Mouse (Mus musculus) hindbrain, embryonic 13.5 days (tissue): ENCODE data around the gene Gm773. TPM values are rescaled to one million over a fixed set of nuclear protein-coding genes. Genes with fewer than 3 reads are reported as not detected.
A peak's percentile ranks its signal among the peaks of the same experiment; 100 is the strongest.
"Not testable (repeated sequence)": the region's sequence is repeated elsewhere in the genome, so short reads cannot be mapped to it uniquely, and the experiment has no call there.

Source experiments
- ATAC-seq: fragments of 200-750 bp; cut with Nextera tagmentation; 2 replicates; pipeline ENCODE4 v1.8.0; 2017; ENCODE audit warnings: moderate TSS enrichment; ENCODE audit not compliant: low FRiP score
- H3K27ac ChIP-seq: fragments of 300-500 bp; sonication (generic); 2 replicates; pipeline ENCODE4 v1.5.1; 2015; ENCODE audit warnings: inconsistent platforms, mild to moderate bottlenecking, moderate library complexity
- H3K27me3 ChIP-seq: fragments of 300-500 bp; sonication (generic); 2 replicates; pipeline ENCODE4 v1.6.1; 2015; ENCODE audit warnings: mild to moderate bottlenecking, inconsistent platforms
- H3K36me3 ChIP-seq: fragments of 300-500 bp; sonication (generic); 2 replicates; pipeline ENCODE4 v1.6.1; 2015; ENCODE audit warnings: mild to moderate bottlenecking, inconsistent platforms
- H3K4me1 ChIP-seq: fragments of 300-500 bp; sonication (generic); replicated peaks from 2 replicates; pipeline ENCODE4 v1.6.1; 2015; ENCODE audit warnings: inconsistent platforms
- H3K4me2 ChIP-seq: fragments of 300-500 bp; sonication (generic); 2 replicates; pipeline ENCODE4 v1.6.1; 2015; ENCODE audit warnings: inconsistent platforms, mild to moderate bottlenecking, moderate library complexity
- H3K4me3 ChIP-seq: fragments of 300-500 bp; sonication (generic); 2 replicates; pipeline ENCODE4 v1.5.1; 2015; ENCODE audit warnings: mild to moderate bottlenecking, inconsistent platforms
- H3K9ac ChIP-seq: fragments of 300-500 bp; sonication (generic); 2 replicates; pipeline ENCODE4 v1.6.1; 2015; ENCODE audit warnings: mild to moderate bottlenecking, inconsistent platforms
- H3K9me3 ChIP-seq: fragments of 300-500 bp; sonication (generic); 2 replicates; pipeline ENCODE4 v1.6.1; 2016; ENCODE audit warnings: inconsistent platforms
- WGBS: fragments of 180-500 bp; shearing (Covaris S2); methylation state at CpG from one replicate; pipeline ENCODE4 v1.1.7; 2015; 5-methylcytosine and 5-hydroxymethylcytosine counted together
- polyA plus RNA-seq: library from polyadenylated mRNA; unstranded; fragments of >200 nt; fragmentation: Nextera tagmentation; extraction: Ambion mirVana; gene quantifications from 2 replicates; pipeline ENCODE4 v1.2.1, GENCODE M21; 2015

The Gm773 gene
- polyA plus RNA-seq: not detected in 2 replicates

DNA sequence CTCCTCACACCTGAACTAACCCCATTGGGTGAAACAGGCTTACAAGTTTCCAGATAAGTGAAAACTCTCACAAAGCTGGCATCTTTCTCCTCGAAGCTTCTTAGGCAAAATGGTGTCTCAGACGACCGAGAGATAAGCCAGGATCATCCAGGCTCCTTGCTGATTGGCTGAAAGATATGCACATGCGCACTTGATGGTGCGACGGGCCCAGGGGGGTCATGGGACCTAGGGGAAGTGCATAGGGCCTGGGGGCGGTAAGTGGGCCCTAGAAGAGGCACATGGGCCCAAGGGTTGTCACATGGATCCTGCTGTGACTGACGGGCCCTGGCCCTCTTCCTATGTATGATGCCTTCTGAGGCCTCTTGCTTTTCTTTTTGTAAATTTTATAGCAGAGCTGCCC lies at the start of gene Gm773:
Gene Gm773, minus strand, starts transcription at position 111 of the 400 bp plus-strand sequence.
- no peaks in the 10 kb centered on the region for H3K9me3 ChIP-seq
- H3K4me3 ChIP-seq: no peak within 1 kb of the TSS
- no peak for ATAC-seq

DNA sequence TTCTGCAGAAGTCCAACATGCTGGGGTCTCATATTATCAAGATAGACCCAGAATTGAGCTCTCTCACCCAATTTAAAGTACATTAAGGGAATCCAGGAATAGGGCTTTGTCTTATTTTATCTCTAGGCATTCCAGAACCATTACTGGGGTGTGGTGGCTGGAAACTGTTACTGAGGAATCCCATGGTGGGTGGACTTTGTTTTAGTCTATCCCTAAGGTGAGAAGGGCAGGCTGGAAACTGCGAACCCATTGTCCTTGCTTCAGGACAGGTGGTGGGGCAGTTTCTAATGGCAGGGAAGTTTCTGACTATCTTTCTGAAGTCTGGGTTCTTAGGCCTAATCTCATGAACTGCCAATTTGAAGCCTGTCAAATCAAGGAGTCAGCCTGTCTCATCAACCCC lies 26.2 kb downstream of the Gm773 start:
- ATAC-seq, H3K27ac ChIP-seq, H3K27me3 ChIP-seq, H3K4me2 ChIP-seq, H3K4me3 ChIP-seq, H3K9ac ChIP-seq, H3K36me3 ChIP-seq, H3K4me1 ChIP-seq, H3K9me3 ChIP-seq: not testable (repeated sequence)
- WGBS: no CpG with 5 or more reads among the region's 1 CpGs

More for the DNA sequence above, at the start of gene Gm773:
- 93% methylated on average over 8 of the region's 8 CpGs for WGBS
- Histone ChIP-seq H3K27me3 (no peaks in the 10 kb centered on the region), H3K36me3 (no peaks in the 10 kb centered on the region), H3K27ac (no peak within 1 kb of the TSS), H3K4me2 (no peak within 1 kb of the TSS), H3K9ac (no peak within 1 kb of the TSS), H3K4me1 (no peaks in the 10 kb centered on the region)

DNA sequence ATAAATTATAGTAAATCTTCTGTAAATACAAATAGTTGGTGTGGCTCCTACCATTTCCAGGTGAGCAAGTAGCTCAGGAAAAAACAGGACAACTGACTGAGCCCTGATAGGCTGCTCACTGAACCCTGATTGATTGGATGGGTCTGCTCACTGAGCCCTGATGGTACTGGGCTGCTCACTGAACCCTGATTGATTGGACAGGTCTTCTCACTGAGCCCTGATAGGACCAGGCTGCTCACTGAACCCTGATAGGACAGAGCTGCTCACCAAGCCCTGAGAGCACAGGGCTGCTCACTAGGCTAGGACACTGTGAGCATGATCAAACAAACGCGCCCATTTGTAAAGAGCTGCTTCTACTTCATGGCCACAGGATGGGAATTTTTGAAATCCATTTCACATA lies 61.3 kb downstream of the Gm773 start:
- peak; percentile 77 for ATAC-seq

More for the DNA sequence above, 61.3 kb downstream of the Gm773 start:
- no peaks in the 10 kb centered on the region for H3K27me3 ChIP-seq
- H3K4me3 ChIP-seq: no peak overlapping the region
- H3K9ac ChIP-seq: no peak overlapping the region
- H3K9me3 ChIP-seq: no peaks in the 10 kb centered on the region
- no peak overlapping the region for H3K27ac ChIP-seq
- H3K4me2 ChIP-seq: no peak overlapping the region
- H3K36me3 ChIP-seq: no peaks in the 10 kb centered on the region
- 85% methylated on average over 2 of the region's 2 CpGs for WGBS
- H3K4me1 ChIP-seq: no peaks in the 10 kb centered on the region

Other genes starting within 250 kb of the Gm773 start
- 0.91 and 0.93 TPM in 2 replicates for gene 3830403N18Rik, start 76.3 kb downstream of the Gm773 start, polyA plus RNA-seq
- gene Zfp449, start 133.5 kb upstream of the Gm773 start, polyA plus RNA-seq: 5.4 and 5.5 TPM in 2 replicates
- gene Smim10l2a, start 161.7 kb upstream of the Gm773 start, polyA plus RNA-seq: 20.4 and 20.7 TPM in 2 replicates
- gene Gm2174, start 235.1 kb upstream of the Gm773 start, polyA plus RNA-seq: 1.4 TPM in 1 of 2 replicates, not detected in the other
- 18.8 and 20.3 TPM in 2 replicates for gene Ints6l, start 242.0 kb upstream of the Gm773 start, polyA plus RNA-seq